Mouse (Mus musculus): ENCODE measurements around the gene Myh8. TPM values are rescaled to one million over a fixed set of nuclear protein-coding genes. Genes with fewer than 3 reads are reported as not detected.

Gene Myh8
- not detected in 2 replicates for total RNA-seq (2015; ENCODE audit: low replicate concordance)
- not detected in 2 replicates for total RNA-seq (2017; ENCODE audit: low replicate concordance)

- no peak for ATAC-seq (replicated peaks; ENCODE audit: low FRiP score, poor library complexity, severe bottlenecking)
Observed at GRCm38 (mm10) chr11:67276601-67277174, at the start of gene Myh8. Myh8 (plus strand) TSS chr11:67277124.

- ATAC-seq (replicated peaks; ENCODE audit: low FRiP score, poor library complexity, severe bottlenecking), result no peak
Observed at GRCm38 (mm10) chr11:67228731-67229130, 48.2 kb upstream of the Myh8 start.

GRCm38 (mm10) chr11:67229166-67229565, 47.8 kb upstream of the Myh8 start:
- no peak for ATAC-seq (replicated peaks; ENCODE audit: low FRiP score, poor library complexity, severe bottlenecking)

- no peak for ATAC-seq (replicated peaks; ENCODE audit: low FRiP score, poor library complexity, severe bottlenecking)
Observed at GRCm38 (mm10) chr11:67229946-67230345, 47.0 kb upstream of the Myh8 start.

GRCm38 (mm10) chr11:67235639-67236358, 41.1 kb upstream of the Myh8 start:
- no peak for ATAC-seq (replicated peaks; ENCODE audit: low FRiP score, poor library complexity, severe bottlenecking)

- ATAC-seq (replicated peaks; ENCODE audit: low FRiP score, poor library complexity, severe bottlenecking), result no peak
Observed at GRCm38 (mm10) chr11:67236799-67237198, 40.1 kb upstream of the Myh8 start.

- ATAC-seq (replicated peaks; ENCODE audit: low FRiP score, poor library complexity, severe bottlenecking), result no peak
Observed at GRCm38 (mm10) chr11:67237481-67238079, 39.3 kb upstream of the Myh8 start, which contains the start of gene Myh4. Myh4 (plus strand) TSS chr11:67238029.

GRCm38 (mm10) chr11:67241051-67241450, 35.9 kb upstream of the Myh8 start:
- no peak for ATAC-seq (replicated peaks; ENCODE audit: low FRiP score, poor library complexity, severe bottlenecking)

GRCm38 (mm10) chr11:67253691-67254090, 23.2 kb upstream of the Myh8 start:
- ATAC-seq (replicated peaks; ENCODE audit: low FRiP score, poor library complexity, severe bottlenecking), result no peak

GRCm38 (mm10) chr11:67257048-67257447, 19.9 kb upstream of the Myh8 start:
- ATAC-seq (replicated peaks; ENCODE audit: low FRiP score, poor library complexity, severe bottlenecking), result no peak

GRCm38 (mm10) chr11:67260956-67261355, 16.0 kb upstream of the Myh8 start:
- no peak for ATAC-seq (replicated peaks; ENCODE audit: low FRiP score, poor library complexity, severe bottlenecking)

GRCm38 (mm10) chr11:67293440-67293839, 16.5 kb downstream of the Myh8 start:
- no peak for ATAC-seq (replicated peaks; ENCODE audit: low FRiP score, poor library complexity, severe bottlenecking)

GRCm38 (mm10) chr11:67313733-67314452, 37.0 kb downstream of the Myh8 start:
- no peak for ATAC-seq (replicated peaks; ENCODE audit: low FRiP score, poor library complexity, severe bottlenecking)

GRCm38 (mm10) chr11:67321358-67321757, 44.4 kb downstream of the Myh8 start, which contains the start of gene Myh13:
Myh13 (plus strand) TSS chr11:67321658.
- no peak for ATAC-seq (replicated peaks; ENCODE audit: low FRiP score, poor library complexity, severe bottlenecking)

GRCm38 (mm10) chr11:67326536-67326935, 49.6 kb downstream of the Myh8 start:
- no peak for ATAC-seq (replicated peaks; ENCODE audit: low FRiP score, poor library complexity, severe bottlenecking)

- ATAC-seq (replicated peaks; ENCODE audit: low FRiP score, poor library complexity, severe bottlenecking), result no peak
Observed at GRCm38 (mm10) chr11:67344556-67344955, 67.6 kb downstream of the Myh8 start.

- no peak for ATAC-seq (replicated peaks; ENCODE audit: low FRiP score, poor library complexity, severe bottlenecking)
Observed at GRCm38 (mm10) chr11:67345186-67345855, 68.4 kb downstream of the Myh8 start.

- no peak for ATAC-seq (replicated peaks; ENCODE audit: low FRiP score, poor library complexity, severe bottlenecking)
Observed at GRCm38 (mm10) chr11:67345856-67346236, 68.9 kb downstream of the Myh8 start.

- 0 out of 2 replicates have a peak, but pooled peaks have one; percentile 14 for ATAC-seq (replicated peaks; ENCODE audit: low FRiP score, poor library complexity, severe bottlenecking)
Observed at GRCm38 (mm10) chr11:67350153-67350768, 73.3 kb downstream of the Myh8 start.

Measured in erythroid progenitor cell, adult 5-6 weeks (primary cell).